Mouse (Mus musculus) spleen, postnatal 36 days (tissue): ENCODE results near the gene Eif5.
"Not testable (repeated sequence)": the region's sequence is repeated elsewhere in the genome, so short reads cannot be mapped to it uniquely, and the experiment has no call there.

Source experiments
- DNase-seq, 2 experiments: peaks; one replicate each; pipeline ENCODE4 v3.0.0; 2022; ENCODE audit warnings: low spot score in 2 of 2, mixed read lengths in 1 of 2

Gene Eif5

GRCm38 (mm10) chr12:111537796-111538291 lies at the start of gene Eif5:
Gene Eif5, plus strand, starts transcription at chr12:111538016.
- peak; percentile 99 for DNase-seq

- DNase-seq: no peak
Measured at GRCm38 (mm10) chr12:111489261-111489865, 48.5 kb upstream of the Eif5 start.

GRCm38 (mm10) chr12:111494931-111495330 lies 42.9 kb upstream of the Eif5 start:
- DNase-seq: no peak

- no peak for DNase-seq
Measured at GRCm38 (mm10) chr12:111497076-111497475, 40.7 kb upstream of the Eif5 start.

GRCm38 (mm10) chr12:111499617-111500016 lies 38.2 kb upstream of the Eif5 start:
- DNase-seq: no peak

- DNase-seq: no peak
Measured at GRCm38 (mm10) chr12:111500725-111501124, 37.1 kb upstream of the Eif5 start.

GRCm38 (mm10) chr12:111503063-111503567 lies 34.7 kb upstream of the Eif5 start:
- no peak for DNase-seq

GRCm38 (mm10) chr12:111503571-111503970 lies 34.2 kb upstream of the Eif5 start:
- DNase-seq: no peak

GRCm38 (mm10) chr12:111504904-111505303 lies 32.9 kb upstream of the Eif5 start:
- peak; percentile 63 to 70 for DNase-seq

- DNase-seq: no peak
Measured at GRCm38 (mm10) chr12:111507001-111507400, 30.8 kb upstream of the Eif5 start.

- DNase-seq: no peak
Measured at GRCm38 (mm10) chr12:111507962-111508361, 29.9 kb upstream of the Eif5 start.

- DNase-seq: not testable (repeated sequence)
Measured at GRCm38 (mm10) chr12:111508438-111508837, 29.4 kb upstream of the Eif5 start.

GRCm38 (mm10) chr12:111512572-111513063 lies 25.2 kb upstream of the Eif5 start:
- DNase-seq: no peak

GRCm38 (mm10) chr12:111513673-111514072 lies 24.1 kb upstream of the Eif5 start:
- DNase-seq: no peak

GRCm38 (mm10) chr12:111514231-111514792 lies 23.5 kb upstream of the Eif5 start:
- no peak for DNase-seq

- DNase-seq: no peak
Measured at GRCm38 (mm10) chr12:111514874-111515649, 22.8 kb upstream of the Eif5 start.

GRCm38 (mm10) chr12:111515920-111516319 lies 21.9 kb upstream of the Eif5 start:
- DNase-seq: no peak

GRCm38 (mm10) chr12:111516826-111517225 lies 21.0 kb upstream of the Eif5 start:
- DNase-seq: peak; percentile 24 to 62

GRCm38 (mm10) chr12:111517901-111518300 lies 19.9 kb upstream of the Eif5 start:
- DNase-seq: peak; percentile 62 to 83

- no peak for DNase-seq
Measured at GRCm38 (mm10) chr12:111518391-111518790, 19.4 kb upstream of the Eif5 start.

GRCm38 (mm10) chr12:111519821-111520220 lies 18.0 kb upstream of the Eif5 start:
- no peak for DNase-seq

GRCm38 (mm10) chr12:111520994-111521393 lies 16.8 kb upstream of the Eif5 start:
- DNase-seq: no peak
